Mouse (Mus musculus) neural tube, embryonic 14.5 days (tissue): ENCODE results near the gene Gcnt3. TPM values are rescaled to one million over a fixed set of nuclear protein-coding genes. Genes with fewer than 3 reads are reported as not detected.
A peak's percentile ranks its signal among the peaks of the same experiment; 100 is the strongest.

ENCODE experiments used
- ATAC-seq: fragments of 200-750 bp; cut with Nextera tagmentation; 2 replicates; pipeline ENCODE4 v1.8.0; 2017; ENCODE audit warnings: low read depth, mild to moderate bottlenecking, moderate TSS enrichment, moderate library complexity
- H3K27ac ChIP-seq: fragments of 300-500 bp; sonication (generic); 2 replicates; pipeline ENCODE4 v1.5.1; 2014; ENCODE audit warnings: low read depth, mild to moderate bottlenecking, control low read depth, low read length, moderate library complexity, mixed read lengths
- H3K27me3 ChIP-seq: fragments of 300-500 bp; sonication (generic); 2 replicates; pipeline ENCODE4 v1.6.1; 2014; ENCODE audit warnings: low read length; ENCODE audit not compliant: control insufficient read depth, insufficient read depth
- H3K36me3 ChIP-seq: fragments of 300-500 bp; sonication (generic); 2 replicates; pipeline ENCODE4 v1.6.1; 2014; ENCODE audit warnings: low read length, mixed read lengths; ENCODE audit not compliant: control insufficient read depth, insufficient read depth
- H3K4me1 ChIP-seq: fragments of 300-500 bp; sonication (generic); 2 replicates; pipeline ENCODE4 v1.6.1; 2014; ENCODE audit warnings: low read length; ENCODE audit not compliant: control insufficient read depth, insufficient read depth
- H3K4me2 ChIP-seq: fragments of 300-500 bp; sonication (generic); 2 replicates; pipeline ENCODE4 v1.6.1; 2014; ENCODE audit warnings: mild to moderate bottlenecking, low read depth, low read length, control low read depth
- H3K4me3 ChIP-seq: fragments of 300-500 bp; sonication (generic); 2 replicates; pipeline ENCODE4 v1.5.1; 2014; ENCODE audit warnings: low read depth, low read length, control low read depth, mixed read lengths
- H3K9ac ChIP-seq: fragments of 300-500 bp; sonication (generic); replicated peaks from 2 replicates; pipeline ENCODE4 v1.6.1; 2014; ENCODE audit warnings: low read depth, mild to moderate bottlenecking, control low read depth, low read length, mixed read lengths
- H3K9me3 ChIP-seq: fragments of 300-500 bp; sonication (generic); 2 replicates; pipeline ENCODE4 v1.6.1; 2016; ENCODE audit warnings: low read length; ENCODE audit not compliant: control insufficient read depth
- WGBS: fragments of 180-500 bp; shearing (Covaris S2); extraction: QIAGEN DNeasy Blood & Tissue Kit; methylation state at CpG from one replicate; pipeline ENCODE4 v1.1.7; 2014; 5-methylcytosine and 5-hydroxymethylcytosine counted together
- polyA plus RNA-seq: library from polyadenylated mRNA; unstranded; fragments of >200 nt; fragmentation: Nextera tagmentation; extraction: Ambion mirVana; gene quantifications from 2 replicates; pipeline ENCODE4 v1.2.1, GENCODE M21; 2014

The Gcnt3 gene
- polyA plus RNA-seq, 1 experiment from 2014 or later: not detected

GRCm38 (mm10) chr9:70003516-70003915, 34.4 kb downstream of the Gcnt3 start:
- H3K9ac ChIP-seq: no peak overlapping the region
- H3K4me3 ChIP-seq: no peak overlapping the region
- peaks cover 64% of the 10 kb centered on the region for H3K36me3 ChIP-seq
- H3K4me2 ChIP-seq: no peak overlapping the region
- 91% methylated on average over 10 of the region's 10 CpGs for WGBS
- H3K27me3 ChIP-seq: no peaks in the 10 kb centered on the region
- no peak for ATAC-seq
- no peaks in the 10 kb centered on the region for H3K4me1 ChIP-seq
- no peak overlapping the region for H3K27ac ChIP-seq
- H3K9me3 ChIP-seq: no peaks in the 10 kb centered on the region

GRCm38 (mm10) chr9:69999318-69999717, 38.6 kb downstream of the Gcnt3 start:
- WGBS: 97% methylated on average over 1 of the region's 1 CpGs

GRCm38 (mm10) chr9:69994547-69994946, 43.3 kb downstream of the Gcnt3 start:
- Histone ChIP-seq H3K27ac (no peak overlapping the region), H3K36me3 (peaks cover 23% of the 10 kb centered on the region), H3K4me3 (no peak overlapping the region), H3K27me3 (no peaks in the 10 kb centered on the region), H3K9ac (no peak overlapping the region), H3K4me2 (no peak overlapping the region), H3K4me1 (peaks cover 11% of the 10 kb centered on the region), H3K9me3 (no peaks in the 10 kb centered on the region)
- no peak for ATAC-seq
- 98% methylated on average over 5 of the region's 5 CpGs for WGBS

More at GRCm38 (mm10) chr9:69999318-69999717, 38.6 kb downstream of the Gcnt3 start:
- Histone ChIP-seq H3K4me3 (no peak overlapping the region), H3K9me3 (no peaks in the 10 kb centered on the region), H3K4me2 (no peak overlapping the region), H3K27ac (no peak overlapping the region), H3K27me3 (no peaks in the 10 kb centered on the region), H3K4me1 (no peaks in the 10 kb centered on the region), H3K36me3 (peaks cover 62% of the 10 kb centered on the region), H3K9ac (no peak overlapping the region)
- no peak for ATAC-seq

- 83% methylated on average over 1 of the region's 1 CpGs for WGBS
Measured at GRCm38 (mm10) chr9:69993479-69993878, 44.4 kb downstream of the Gcnt3 start.

GRCm38 (mm10) chr9:69992841-69993277, 45.0 kb downstream of the Gcnt3 start:
- Histone ChIP-seq H3K27ac (no peak overlapping the region), H3K36me3 (peaks cover 11% of the 10 kb centered on the region), H3K4me1 (peaks cover 11% of the 10 kb centered on the region), H3K4me2 (no peak overlapping the region), H3K27me3 (no peaks in the 10 kb centered on the region), H3K4me3 (no peak overlapping the region), H3K9me3 (no peaks in the 10 kb centered on the region), H3K9ac (no peak overlapping the region)
- WGBS: 81% methylated on average over 5 of the region's 5 CpGs
- ATAC-seq: no peak

More at GRCm38 (mm10) chr9:69993479-69993878, 44.4 kb downstream of the Gcnt3 start:
- Histone ChIP-seq H3K4me1 (peaks cover 11% of the 10 kb centered on the region), H3K4me2 (no peak overlapping the region), H3K9ac (no peak overlapping the region), H3K27ac (no peak overlapping the region), H3K36me3 (peaks cover 12% of the 10 kb centered on the region), H3K27me3 (no peaks in the 10 kb centered on the region), H3K9me3 (no peaks in the 10 kb centered on the region), H3K4me3 (no peak overlapping the region)
- ATAC-seq: no peak

GRCm38 (mm10) chr9:69990346-69990745, 47.5 kb downstream of the Gcnt3 start:
- Histone ChIP-seq H3K27ac (no peak overlapping the region; the same call in 1 of the 2 replicates), H3K27me3 (no peaks in the 10 kb centered on the region), H3K9ac (0 out of 2 replicates have a peak overlapping the region, but pooled peaks have one; percentile 98), H3K4me3 (peak overlapping the region; percentile 100), H3K4me1 (peaks cover 11% of the 10 kb centered on the region), H3K9me3 (no peaks in the 10 kb centered on the region), H3K4me2 (peak overlapping the region; percentile 64), H3K36me3 (no peaks in the 10 kb centered on the region)
- 14% methylated on average over 5 of the region's 5 CpGs for WGBS
- no peak for ATAC-seq

GRCm38 (mm10) chr9:69989303-69990121, 48.4 kb downstream of the Gcnt3 start, which contains the start of gene Bnip2:
Gene Bnip2 (plus strand): TSS chr9:69989466.
- peak within 1 kb of the TSS; percentile 64 for H3K4me2 ChIP-seq
- under 1% methylated on average over 69 of the region's 76 CpGs for WGBS
- H3K27me3 ChIP-seq: no peaks in the 10 kb centered on the region
- H3K27ac ChIP-seq: peak within 1 kb of the TSS; percentile 92
- H3K36me3 ChIP-seq: no peaks in the 10 kb centered on the region
- H3K4me1 ChIP-seq: peaks cover 11% of the 10 kb centered on the region
- H3K9me3 ChIP-seq: no peaks in the 10 kb centered on the region
- H3K9ac ChIP-seq: peak within 1 kb of the TSS; percentile 98
- ATAC-seq: peak; percentile 95
- H3K4me3 ChIP-seq: peak within 1 kb of the TSS; percentile 100

- Histone ChIP-seq H3K36me3 (no peaks in the 10 kb centered on the region), H3K4me3 (peak overlapping the region; percentile 100), H3K27ac (peak overlapping the region; percentile 92), H3K4me2 (peak overlapping the region; percentile 64), H3K27me3 (no peaks in the 10 kb centered on the region), H3K9ac (peak overlapping the region; percentile 98), H3K9me3 (no peaks in the 10 kb centered on the region), H3K4me1 (peaks cover 11% of the 10 kb centered on the region)
- 44% methylated on average over 16 of the region's 16 CpGs for WGBS
- no peak; the same call in 1 of the 2 replicates for ATAC-seq
Measured at GRCm38 (mm10) chr9:69988706-69989302, 49.1 kb downstream of the Gcnt3 start.

GRCm38 (mm10) chr9:69987579-69987978, 50.3 kb downstream of the Gcnt3 start:
- no peak for ATAC-seq
- Histone ChIP-seq H3K27me3 (no peaks in the 10 kb centered on the region), H3K4me3 (no peak overlapping the region), H3K4me1 (peaks cover 11% of the 10 kb centered on the region), H3K9me3 (no peaks in the 10 kb centered on the region), H3K36me3 (no peaks in the 10 kb centered on the region), H3K27ac (no peak overlapping the region), H3K9ac (no peak overlapping the region), H3K4me2 (no peak overlapping the region)
- 5% methylated on average over 3 of the region's 3 CpGs for WGBS
